Mouse (Mus musculus): Measurements from ENCODE around the gene Pou2f1. TPM values are rescaled to one million over a fixed set of nuclear protein-coding genes. Genes with fewer than 3 reads are reported as not detected.
"Not testable (repeated sequence)": the region's sequence is repeated elsewhere in the genome, so short reads cannot be mapped to it uniquely, and the experiment has no call there.

The Pou2f1 gene
- polyA plus RNA-seq, 1 experiment from 2014 or later: 28.8 TPM

DNA sequence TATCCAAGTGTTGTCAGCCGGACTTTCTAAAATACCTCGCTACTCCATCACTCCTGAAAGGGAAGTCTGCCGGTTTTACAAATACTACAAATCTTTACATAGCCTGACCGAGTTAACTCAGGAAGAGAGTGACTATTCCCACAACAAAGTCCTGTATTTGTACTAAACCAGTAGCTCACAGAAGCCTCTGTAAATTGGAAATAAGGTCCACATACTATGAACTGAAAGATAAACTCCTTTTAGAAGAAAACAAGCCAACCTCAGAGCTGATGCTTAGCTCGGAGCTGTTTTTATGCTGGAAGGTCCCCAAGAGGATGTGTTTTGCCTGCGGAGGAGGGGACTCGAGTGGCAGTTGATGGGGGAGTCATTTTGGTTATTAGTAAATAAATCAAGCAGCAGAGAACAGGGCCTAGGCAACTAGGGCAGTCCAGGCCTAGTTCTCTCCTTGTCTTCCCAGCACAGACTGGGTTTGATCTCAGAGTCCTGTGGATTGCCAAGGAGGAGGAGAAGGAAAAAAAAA lies 1.8 kb downstream of the Pou2f1 start:
- Histone ChIP-seq H3K36me3 (no peaks in the 10 kb centered on the region), H3K27me3 (ENCODE audit: low read depth, poor library complexity, severe bottlenecking) (no peaks in the 10 kb centered on the region), H3K4me3 (peak overlapping the region; percentile 98), H3K27ac (peak overlapping the region; percentile 99), H3K4me1 (peaks cover 38% of the 10 kb centered on the region), H3K9me3 (replicated peaks) (no peaks in the 10 kb centered on the region)
- DNase-seq (ENCODE audit: low spot score): peak; percentile 38
- whole genome bisulfite sequencing: 18% methylated on average over 7 of the region's 7 CpGs

DNA sequence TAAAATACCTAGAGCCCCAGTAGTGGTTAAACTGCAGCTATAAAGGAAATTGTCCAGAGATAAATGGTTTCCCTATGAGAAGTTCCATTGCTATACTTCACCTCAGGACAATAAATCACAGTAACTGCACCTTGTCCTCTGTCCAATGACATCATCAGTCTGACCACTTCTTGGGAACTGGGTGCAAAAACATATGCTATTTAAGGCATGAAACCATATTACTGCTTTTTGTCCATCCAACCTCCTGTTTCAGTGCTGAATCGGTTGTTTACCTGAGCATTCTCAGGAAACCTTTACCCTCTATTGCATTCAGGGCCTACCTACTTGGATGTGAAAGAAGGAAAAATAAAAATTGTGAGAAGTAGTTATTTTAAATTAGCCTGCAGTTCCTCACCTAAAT lies 2.8 kb downstream of the Pou2f1 start:
- Histone ChIP-seq H3K36me3 (no peaks in the 10 kb centered on the region), H3K4me1 (peaks cover 38% of the 10 kb centered on the region), H3K27me3 (ENCODE audit: low read depth, poor library complexity, severe bottlenecking) (no peaks in the 10 kb centered on the region), H3K4me3 (no peak overlapping the region), H3K27ac (no peak overlapping the region), H3K9me3 (replicated peaks) (no peaks in the 10 kb centered on the region)
- no peak for DNase-seq (ENCODE audit: low spot score)
- WGBS: 74% methylated on average over 1 of the region's 1 CpGs

DNA sequence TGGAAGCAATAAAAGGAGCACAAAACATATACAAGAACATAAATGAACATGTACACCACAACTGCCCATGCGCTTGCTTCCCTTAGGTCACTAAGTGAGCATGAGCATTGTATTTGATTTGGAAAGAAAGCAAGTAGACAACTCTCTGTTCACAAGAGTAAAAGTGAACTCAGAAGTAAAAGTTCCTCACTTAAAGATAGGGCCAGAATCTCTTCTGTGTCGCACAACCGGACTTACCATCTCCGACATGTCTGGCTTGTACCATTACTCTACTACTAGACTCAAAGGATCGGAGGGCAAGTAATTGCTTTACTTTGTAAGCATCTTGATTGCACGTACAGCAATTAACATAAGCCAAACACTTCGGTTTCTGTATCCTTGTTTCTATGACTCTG lies 6.8 kb downstream of the Pou2f1 start:
- Histone ChIP-seq H3K36me3 (no peaks in the 10 kb centered on the region), H3K4me3 (no peak overlapping the region), H3K9me3 (replicated peaks) (no peaks in the 10 kb centered on the region), H3K4me1 (peaks cover 19% of the 10 kb centered on the region), H3K27ac (no peak overlapping the region), H3K27me3 (ENCODE audit: low read depth, poor library complexity, severe bottlenecking) (no peaks in the 10 kb centered on the region)
- no peak for DNase-seq (ENCODE audit: low spot score)
- WGBS: 95% methylated on average over 7 of the region's 7 CpGs

DNA sequence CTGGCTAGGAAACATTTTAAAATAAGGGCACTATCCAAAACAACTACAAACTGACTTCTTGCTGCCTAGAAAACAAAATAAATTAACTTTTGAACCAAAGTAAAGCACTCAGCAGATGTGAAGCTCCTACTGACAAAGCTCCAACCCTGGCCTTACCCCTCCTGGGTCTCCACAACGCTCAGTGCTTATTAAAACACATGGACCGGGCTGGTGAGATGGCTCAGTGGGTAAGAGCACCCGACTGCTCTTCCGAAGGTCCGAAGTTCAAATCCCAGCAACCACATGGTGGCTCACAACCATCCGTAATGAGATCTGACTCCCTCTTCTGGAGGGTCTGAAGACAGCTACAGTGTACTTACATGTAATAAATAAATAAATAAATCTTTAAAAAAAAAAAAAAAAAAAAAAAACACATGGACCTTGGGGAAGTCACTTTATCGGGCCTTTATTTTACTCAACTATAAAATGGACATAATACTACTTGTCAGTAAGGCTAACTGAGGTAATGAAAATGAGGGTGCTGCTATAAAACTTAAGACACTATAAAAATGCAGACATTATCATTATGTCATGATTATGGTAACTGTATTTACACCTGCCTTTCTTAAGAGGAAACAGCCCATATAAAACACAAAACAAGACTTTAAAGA lies 7.3 kb downstream of the Pou2f1 start:
- not testable (repeated sequence) for H3K36me3 ChIP-seq; H3K27ac ChIP-seq; H3K27me3 ChIP-seq (ENCODE audit: low read depth, poor library complexity, severe bottlenecking); DNase-seq (ENCODE audit: low spot score); H3K9me3 ChIP-seq (replicated peaks); H3K4me3 ChIP-seq
- 93% methylated on average over 7 of the region's 7 CpGs for WGBS
- peaks cover 14% of the 10 kb centered on the region for H3K4me1 ChIP-seq

DNA sequence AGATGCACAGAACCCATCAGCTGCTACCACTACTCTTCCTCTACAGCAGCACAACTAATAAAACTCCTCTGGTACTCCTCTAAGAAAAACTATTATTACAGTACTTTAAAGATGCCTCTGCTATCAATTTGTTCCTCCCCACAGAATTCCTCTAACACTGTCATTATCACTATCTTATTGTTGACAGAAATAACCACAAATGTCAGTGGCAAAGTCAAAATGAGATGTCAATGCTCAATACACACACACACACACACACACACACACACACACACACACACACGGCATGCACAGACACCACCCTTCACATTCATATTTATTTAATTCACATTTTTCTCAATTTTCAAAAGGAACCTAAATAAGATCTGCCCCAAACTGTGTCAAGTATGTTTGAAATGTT lies 8.2 kb downstream of the Pou2f1 start:
- Histone ChIP-seq H3K36me3 (no peaks in the 10 kb centered on the region), H3K27me3 (ENCODE audit: low read depth, poor library complexity, severe bottlenecking) (no peaks in the 10 kb centered on the region), H3K4me3 (no peak overlapping the region), H3K4me1 (peaks cover 5% of the 10 kb centered on the region), H3K27ac (no peak overlapping the region), H3K9me3 (replicated peaks) (no peaks in the 10 kb centered on the region)
- WGBS: 94% methylated on average over 1 of the region's 1 CpGs
- no peak for DNase-seq (ENCODE audit: low spot score)

DNA sequence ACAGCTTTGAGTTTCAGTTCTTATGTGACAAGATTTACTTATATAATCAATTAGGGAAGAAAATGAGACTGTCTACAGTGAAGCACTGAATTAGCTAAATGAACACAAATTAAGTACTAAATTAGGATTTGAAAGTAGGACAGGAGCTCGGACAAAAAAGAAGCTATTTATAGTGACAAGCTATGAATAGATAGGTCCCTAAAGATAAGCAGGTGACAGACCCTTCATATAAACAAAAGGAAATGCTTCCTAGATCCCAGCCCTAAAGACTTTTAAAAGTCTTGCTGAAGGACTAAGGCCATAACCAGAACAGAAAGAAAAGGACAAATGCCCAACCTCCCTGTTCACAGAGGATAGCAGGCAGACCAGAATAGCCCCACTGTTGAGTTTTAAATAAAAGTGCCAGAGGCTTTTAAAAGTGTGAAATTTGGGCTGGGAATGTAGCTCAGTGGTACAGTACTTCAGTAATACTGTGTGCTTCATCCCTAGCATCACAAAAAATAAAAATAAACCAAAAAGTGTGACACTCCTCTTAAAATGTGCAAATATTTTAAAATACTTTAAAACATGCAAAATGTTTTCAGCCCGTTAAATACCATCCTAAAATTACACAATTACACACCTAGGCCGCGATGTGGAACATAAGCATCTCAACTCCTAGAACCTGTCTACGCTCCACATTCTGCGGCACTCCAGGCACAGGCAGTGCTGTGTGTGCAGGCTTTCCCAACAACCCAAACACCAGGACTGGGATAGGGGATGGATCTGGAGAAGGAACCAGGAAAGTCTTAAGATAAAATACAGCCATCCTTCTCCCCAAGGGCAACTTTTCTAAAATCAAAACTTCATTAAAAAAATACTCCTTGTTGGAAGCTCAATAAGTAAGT lies 9.0 kb downstream of the Pou2f1 start:
- Histone ChIP-seq H3K4me1 (no peaks in the 10 kb centered on the region), H3K4me3 (no peak overlapping the region), H3K9me3 (replicated peaks) (no peaks in the 10 kb centered on the region), H3K36me3 (no peaks in the 10 kb centered on the region), H3K27ac (no peak overlapping the region), H3K27me3 (ENCODE audit: low read depth, poor library complexity, severe bottlenecking) (no peaks in the 10 kb centered on the region)
- WGBS: 80% methylated on average over 6 of the region's 6 CpGs
- DNase-seq (ENCODE audit: low spot score): no peak

DNA sequence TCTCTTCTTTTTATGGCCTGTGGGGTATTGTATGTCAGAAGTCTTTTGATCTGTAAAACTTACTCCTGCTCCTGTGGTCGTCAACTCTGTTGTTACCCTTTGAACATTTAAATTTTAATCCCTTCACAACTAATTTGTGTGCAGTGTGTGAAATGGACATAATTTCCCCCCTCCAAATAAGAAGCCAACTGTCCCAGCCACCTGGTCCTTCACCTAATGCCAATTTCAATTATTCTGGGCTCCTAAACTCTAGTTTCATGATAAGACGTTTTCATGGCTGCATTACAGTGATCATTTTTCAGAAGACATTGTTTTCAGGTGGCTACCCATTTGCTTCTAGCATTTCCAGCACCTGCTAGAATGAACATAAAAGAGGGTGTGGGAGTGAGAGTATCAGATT lies 13.9 kb downstream of the Pou2f1 start:
- H3K9me3 ChIP-seq (replicated peaks): no peaks in the 10 kb centered on the region
- WGBS: 82% methylated on average over 2 of the region's 2 CpGs
- no peak for DNase-seq (ENCODE audit: low spot score)
- H3K27me3 ChIP-seq (ENCODE audit: low read depth, poor library complexity, severe bottlenecking): no peaks in the 10 kb centered on the region
- H3K4me1 ChIP-seq: no peaks in the 10 kb centered on the region
- no peak overlapping the region for H3K27ac ChIP-seq
- no peaks in the 10 kb centered on the region for H3K36me3 ChIP-seq
- no peak overlapping the region for H3K4me3 ChIP-seq

DNA sequence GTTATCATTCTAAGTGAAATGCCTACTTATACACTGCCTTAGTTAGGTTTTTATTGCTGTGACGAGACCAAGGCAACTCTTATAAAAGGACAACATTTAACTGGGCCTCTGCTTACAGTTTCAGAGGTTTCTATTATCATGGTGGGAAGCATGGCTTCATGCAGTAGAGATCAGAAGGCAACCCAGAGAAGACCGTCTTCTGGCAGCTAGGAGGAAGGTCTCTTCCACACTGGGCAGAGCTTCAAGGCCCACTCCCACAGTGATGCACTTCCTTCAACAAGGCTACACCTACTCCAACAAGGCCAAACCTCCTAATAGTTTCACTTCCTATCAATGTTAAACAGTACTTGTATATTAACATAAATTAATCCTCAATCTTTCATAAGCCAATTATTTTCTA lies 14.4 kb downstream of the Pou2f1 start:
- no peaks in the 10 kb centered on the region for H3K27me3 ChIP-seq (ENCODE audit: low read depth, poor library complexity, severe bottlenecking)
- WGBS: 93% methylated on average over 2 of the region's 2 CpGs

DNA sequence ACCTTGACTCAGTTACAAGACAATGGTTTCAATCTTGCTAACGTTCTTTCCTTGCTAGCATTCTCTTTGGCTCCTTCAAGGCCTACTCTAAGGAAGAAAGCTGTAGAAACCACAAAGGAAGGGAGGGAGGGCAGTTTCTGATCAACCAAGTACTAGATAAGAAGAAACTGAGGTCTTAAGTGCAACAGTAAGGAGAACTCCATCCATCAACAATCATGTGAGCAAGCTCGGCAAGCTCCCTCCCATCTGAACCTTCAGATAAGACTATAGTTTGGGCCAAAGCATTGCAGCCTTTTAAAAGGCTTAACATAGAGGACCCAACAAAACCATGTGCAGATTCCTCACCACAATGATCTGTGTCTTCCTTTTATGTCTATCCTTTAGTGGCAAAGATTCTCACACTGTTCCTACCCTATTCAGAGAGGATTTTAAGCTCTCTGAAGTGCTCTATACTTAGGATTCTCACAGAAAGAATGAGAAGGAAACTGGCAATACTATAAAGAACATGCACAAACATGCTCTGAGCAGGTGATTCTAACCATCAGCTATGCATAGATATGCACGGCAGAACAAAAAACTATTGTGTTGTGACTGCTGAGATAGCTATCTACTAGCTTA lies 16.6 kb downstream of the Pou2f1 start:
- H3K36me3 ChIP-seq: no peaks in the 10 kb centered on the region
- no peaks in the 10 kb centered on the region for H3K9me3 ChIP-seq (replicated peaks)
- no peak overlapping the region for H3K27ac ChIP-seq
- no peaks in the 10 kb centered on the region for H3K27me3 ChIP-seq (ENCODE audit: low read depth, poor library complexity, severe bottlenecking)
- no peaks in the 10 kb centered on the region for H3K4me1 ChIP-seq
- no peak for DNase-seq (ENCODE audit: low spot score)
- WGBS: 90% methylated on average over 3 of the region's 3 CpGs
- H3K4me3 ChIP-seq: no peak overlapping the region

More for the DNA sequence above, 14.4 kb downstream of the Pou2f1 start:
- H3K27ac ChIP-seq: no peak overlapping the region
- H3K4me1 ChIP-seq: no peaks in the 10 kb centered on the region
- DNase-seq (ENCODE audit: low spot score): no peak
- no peaks in the 10 kb centered on the region for H3K36me3 ChIP-seq
- H3K4me3 ChIP-seq: no peak overlapping the region
- no peaks in the 10 kb centered on the region for H3K9me3 ChIP-seq (replicated peaks)

DNA sequence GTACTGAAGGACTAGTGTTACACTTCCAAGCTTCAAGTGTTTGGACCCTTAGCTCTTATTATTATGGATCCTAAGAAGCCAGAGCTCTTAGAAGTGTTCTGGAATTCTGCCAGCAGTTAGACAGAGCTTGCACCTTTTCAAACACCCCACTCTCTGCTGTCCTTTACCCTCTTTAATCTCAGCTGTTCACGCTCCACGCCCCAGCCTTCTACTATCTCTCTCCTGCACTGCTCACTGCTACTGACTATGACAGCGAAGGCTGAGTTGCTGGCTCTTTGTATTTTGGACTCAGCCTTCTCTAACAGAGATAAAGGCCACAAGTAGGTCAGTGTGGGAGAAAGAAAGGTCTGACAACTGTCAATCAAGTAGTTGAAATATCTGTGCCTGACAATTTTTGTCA lies 17.3 kb downstream of the Pou2f1 start:
- 88% methylated on average over 3 of the region's 3 CpGs for WGBS
- Histone ChIP-seq H3K27ac (no peak overlapping the region), H3K4me1 (no peaks in the 10 kb centered on the region), H3K27me3 (ENCODE audit: low read depth, poor library complexity, severe bottlenecking) (no peaks in the 10 kb centered on the region), H3K4me3 (no peak overlapping the region), H3K36me3 (no peaks in the 10 kb centered on the region), H3K9me3 (replicated peaks) (no peaks in the 10 kb centered on the region)
- DNase-seq (ENCODE audit: low spot score): no peak

DNA sequence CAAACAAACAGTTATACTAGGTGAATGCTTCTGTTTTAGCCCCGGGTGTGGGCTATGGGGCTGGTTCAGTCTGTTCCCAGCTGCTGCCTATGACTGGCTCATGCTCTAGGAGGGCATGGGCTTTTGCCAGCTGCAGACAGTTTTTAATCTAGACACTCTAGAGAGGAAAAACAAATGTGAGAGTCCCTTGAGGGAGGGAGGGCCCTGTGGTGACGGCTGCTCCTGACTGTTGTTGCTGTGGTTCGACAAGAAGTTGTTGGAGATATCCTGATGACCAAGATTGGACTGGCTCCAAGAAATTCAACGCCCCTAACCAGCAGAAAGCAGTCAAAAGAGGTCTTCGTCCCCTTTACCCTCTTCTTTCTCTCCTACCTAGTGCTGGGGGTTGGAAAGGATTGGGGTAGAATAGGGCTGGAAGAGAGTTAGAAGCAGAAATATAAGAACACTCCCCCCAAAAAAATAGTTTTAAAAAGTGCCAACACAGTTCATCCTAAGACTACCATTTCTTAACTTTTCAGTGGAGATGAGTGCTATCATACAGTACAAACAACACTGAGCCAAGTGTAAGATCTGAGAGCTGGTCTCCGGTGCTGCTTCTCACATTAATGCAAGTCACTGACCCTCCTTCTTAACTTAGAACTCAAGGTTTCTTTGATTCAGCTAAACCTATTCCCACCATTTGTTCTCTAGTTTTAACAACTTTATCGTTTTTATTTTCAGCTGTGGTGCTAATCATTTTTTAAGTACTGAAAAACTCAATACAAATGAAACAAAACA lies 25.6 kb downstream of the Pou2f1 start:
- Histone ChIP-seq H3K27me3 (ENCODE audit: low read depth, poor library complexity, severe bottlenecking) (no peaks in the 10 kb centered on the region), H3K27ac (no peak overlapping the region), H3K36me3 (0 out of 2 replicates have a peak, but pooled peaks cover 3% of the 10 kb centered on the region), H3K9me3 (replicated peaks) (no peaks in the 10 kb centered on the region), H3K4me3 (no peak overlapping the region), H3K4me1 (peaks cover 12% of the 10 kb centered on the region)
- WGBS: 79% methylated on average over 7 of the region's 7 CpGs
- no peak for DNase-seq (ENCODE audit: low spot score)

DNA sequence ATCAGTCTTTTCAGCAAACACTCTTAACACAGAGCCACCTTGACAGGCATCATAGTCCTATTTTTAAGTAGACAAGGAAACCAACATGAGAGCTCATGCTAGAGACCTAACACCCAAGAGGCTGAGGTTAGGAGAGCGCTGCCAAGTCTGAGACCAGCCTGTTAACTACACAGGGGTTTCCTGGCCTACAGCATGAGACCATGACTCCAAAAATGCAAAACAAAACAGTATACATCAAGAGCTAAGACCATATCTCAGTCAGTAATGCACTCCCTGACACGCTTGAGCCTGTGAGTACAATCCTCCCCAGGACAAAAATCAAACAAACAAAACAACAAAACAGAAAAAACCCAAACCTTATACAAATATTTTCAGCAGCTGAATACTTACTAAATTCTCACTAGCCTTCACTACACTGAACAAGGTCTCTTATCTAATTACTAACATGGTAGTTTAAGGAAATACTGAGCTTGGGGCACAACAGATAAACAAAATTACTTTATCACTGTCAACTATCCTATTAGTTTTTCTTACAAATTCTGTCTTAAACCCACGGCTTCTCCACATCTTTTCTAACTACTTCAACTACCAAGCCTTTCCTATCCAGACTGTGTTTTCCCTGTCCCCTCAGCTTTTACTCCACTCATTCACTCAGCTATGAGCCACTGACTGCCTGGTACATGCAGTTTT lies 33.3 kb downstream of the Pou2f1 start:
- WGBS: 86% methylated on average over 3 of the region's 3 CpGs
- H3K4me1 ChIP-seq: no peaks in the 10 kb centered on the region
- DNase-seq (ENCODE audit: low spot score): no peak
- no peak overlapping the region for H3K4me3 ChIP-seq
- no peaks in the 10 kb centered on the region for H3K9me3 ChIP-seq (replicated peaks)
- peaks cover 11% of the 10 kb centered on the region for H3K36me3 ChIP-seq
- no peak overlapping the region for H3K27ac ChIP-seq
- H3K27me3 ChIP-seq (ENCODE audit: low read depth, poor library complexity, severe bottlenecking): no peaks in the 10 kb centered on the region
